Mouse (Mus musculus) liver, embryonic 11.5 days (tissue): ENCODE measurements at regions not wholly inside any gene's neighbourhood (a gene's known extent, or its start where the extent isn't known, plus 50 kb on each side); places are given as distances from the start of the nearest gene placed in this dataset.

Experiments used
- ATAC-seq: fragments of 200-750 bp; cut with Nextera tagmentation; replicated peaks from 2 replicates; pipeline ENCODE4 v1.8.0; 2017; ENCODE audit warnings: moderate number of reproducible peaks, mild to moderate bottlenecking, moderate TSS enrichment, moderate library complexity; ENCODE audit not compliant: low FRiP score
- DNase-seq: peaks from one replicate; pipeline ENCODE4 v3.0.0-alpha.2; 2017; ENCODE audit warnings: low spot score
- H3K27ac ChIP-seq: fragments of 300-500 bp; sonication (generic); 2 replicates; pipeline ENCODE4 v1.5.1; 2014; ENCODE audit warnings: mild to moderate bottlenecking, low read depth, low read length, control low read depth
- H3K27me3 ChIP-seq: fragments of 300-500 bp; sonication (generic); replicated peaks from 2 replicates; pipeline ENCODE4 v1.6.1; 2014; ENCODE audit warnings: low read length, mixed read lengths; ENCODE audit not compliant: control insufficient read depth, insufficient read depth
- H3K36me3 ChIP-seq: fragments of 300-500 bp; sonication (generic); 2 replicates; pipeline ENCODE4 v1.6.1; 2014; ENCODE audit warnings: mild to moderate bottlenecking, low read length, moderate library complexity, mixed read lengths; ENCODE audit not compliant: control insufficient read depth, insufficient read depth
- H3K4me1 ChIP-seq: fragments of 300-500 bp; sonication (generic); replicated peaks from 2 replicates; pipeline ENCODE4 v1.6.1; 2014; ENCODE audit warnings: low read length, mixed read lengths; ENCODE audit not compliant: control insufficient read depth, insufficient read depth
- H3K4me2 ChIP-seq: fragments of 300-500 bp; sonication (generic); 2 replicates; pipeline ENCODE4 v1.6.1; 2014; ENCODE audit warnings: mild to moderate bottlenecking, control low read depth, moderate library complexity
- H3K4me3 ChIP-seq: fragments of 300-500 bp; sonication (generic); 2 replicates; pipeline ENCODE4 v1.5.1; 2014; ENCODE audit warnings: low read depth, low read length, control low read depth
- H3K9ac ChIP-seq: fragments of 300-500 bp; sonication (generic); 2 replicates; pipeline ENCODE4 v1.6.1; 2014; ENCODE audit warnings: low read depth, low read length, control low read depth
- H3K9me3 ChIP-seq: fragments of 300-500 bp; sonication (generic); 2 replicates; pipeline ENCODE4 v1.6.1; 2016; ENCODE audit warnings: low read length, inconsistent platforms, mixed read lengths; ENCODE audit not compliant: control insufficient read depth
- WGBS: fragments of 180-500 bp; shearing (Covaris S2); extraction: QIAGEN DNeasy Blood & Tissue Kit; methylation state at CpG from one replicate; pipeline ENCODE4 v1.1.7; 2014; 5-methylcytosine and 5-hydroxymethylcytosine counted together

DNA sequence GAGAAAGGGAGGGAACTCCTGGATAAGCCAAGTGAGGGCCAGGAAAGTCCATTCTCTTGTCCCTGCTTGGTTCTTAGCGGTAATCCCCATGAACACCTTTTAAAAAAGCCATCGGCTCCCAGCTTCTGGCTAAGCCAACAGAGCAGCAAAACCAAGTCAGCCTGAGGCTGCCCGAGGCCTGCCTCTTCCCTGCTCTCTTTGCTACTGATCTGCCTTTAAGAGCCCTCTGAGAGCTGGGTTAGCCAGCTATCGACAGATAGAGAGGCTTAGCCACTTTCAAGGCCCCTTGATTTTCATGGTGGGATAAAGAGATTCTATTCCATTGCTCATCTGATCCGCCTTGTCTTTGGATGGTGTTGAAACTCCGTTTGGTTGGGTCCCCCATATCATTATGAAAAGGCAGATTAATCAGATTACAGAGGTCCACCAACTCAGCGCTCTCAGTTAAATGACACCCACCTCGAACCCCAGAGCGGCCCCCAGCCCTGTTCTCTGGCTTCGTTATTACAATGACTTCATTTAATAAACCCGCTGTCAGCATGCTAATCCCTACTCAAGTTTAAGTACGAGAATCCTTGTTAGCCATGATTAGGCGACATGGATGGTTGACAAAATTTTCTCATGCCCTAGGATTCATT, 66.1 kb downstream of the Slc4a3 start:
- no peaks in the 10 kb centered on the region for H3K36me3 ChIP-seq
- no peak overlapping the region for H3K9ac ChIP-seq
- H3K27me3 ChIP-seq: no peaks in the 10 kb centered on the region
- H3K4me2 ChIP-seq: no peak overlapping the region
- ATAC-seq (no peak), DNase-seq (no peak)
- 75% methylated on average over 13 of the region's 13 CpGs for WGBS
- H3K27ac ChIP-seq: no peak overlapping the region
- no peaks in the 10 kb centered on the region for H3K4me1 ChIP-seq
- no peaks in the 10 kb centered on the region for H3K9me3 ChIP-seq
- no peak overlapping the region for H3K4me3 ChIP-seq

- 36% methylated on average over 2 of the region's 2 CpGs for WGBS
Observed at GRCm38 (mm10) chr1:75613206-75613605, 67.1 kb downstream of the Slc4a3 start.

DNA sequence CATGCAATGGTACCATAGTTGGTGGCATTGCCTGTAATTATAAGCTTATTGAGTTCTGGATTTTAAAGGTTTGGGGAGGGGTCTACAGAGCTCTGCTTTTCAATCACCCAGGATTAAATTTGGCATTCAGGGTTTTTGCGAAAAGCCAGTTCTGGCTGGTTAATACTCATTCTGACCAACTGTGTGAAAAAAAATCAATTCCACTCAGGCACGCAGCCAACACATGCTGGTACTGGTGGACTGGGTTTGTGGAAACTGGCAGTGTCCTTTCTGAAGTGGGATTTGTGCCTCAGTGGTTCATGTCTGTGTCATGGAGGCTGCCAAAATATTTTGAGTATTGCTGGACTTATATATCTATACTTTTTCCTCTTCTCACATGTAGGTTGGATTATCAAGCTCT, 70.9 kb downstream of the Slc4a3 start:
- Histone ChIP-seq H3K4me1 (no peaks in the 10 kb centered on the region), H3K27ac (no peak overlapping the region), H3K4me3 (no peak overlapping the region), H3K27me3 (no peaks in the 10 kb centered on the region), H3K36me3 (no peaks in the 10 kb centered on the region), H3K4me2 (no peak overlapping the region), H3K9me3 (no peaks in the 10 kb centered on the region), H3K9ac (no peak overlapping the region)
- ATAC-seq (no peak), DNase-seq (no peak)
- WGBS: 81% methylated on average over 2 of the region's 2 CpGs

More at GRCm38 (mm10) chr1:75613206-75613605, 67.1 kb downstream of the Slc4a3 start:
- H3K9ac ChIP-seq: no peak overlapping the region
- H3K4me2 ChIP-seq: no peak overlapping the region
- ATAC-seq: no peak
- H3K4me3 ChIP-seq: no peak overlapping the region
- no peak for DNase-seq
- no peaks in the 10 kb centered on the region for H3K36me3 ChIP-seq
- H3K27ac ChIP-seq: no peak overlapping the region
- no peaks in the 10 kb centered on the region for H3K9me3 ChIP-seq
- H3K4me1 ChIP-seq: no peaks in the 10 kb centered on the region
- H3K27me3 ChIP-seq: no peaks in the 10 kb centered on the region

GRCm38 (mm10) chr1:75618367-75618790, 72.3 kb downstream of the Slc4a3 start:
- DNase-seq: no peak
- no peak overlapping the region for H3K4me2 ChIP-seq
- no peak overlapping the region for H3K4me3 ChIP-seq
- no peak for ATAC-seq
- H3K27me3 ChIP-seq: no peaks in the 10 kb centered on the region
- no peak overlapping the region for H3K27ac ChIP-seq
- no peak overlapping the region for H3K9ac ChIP-seq
- no peaks in the 10 kb centered on the region for H3K4me1 ChIP-seq
- 51% methylated on average over 7 of the region's 7 CpGs for WGBS
- H3K36me3 ChIP-seq: no peaks in the 10 kb centered on the region
- no peaks in the 10 kb centered on the region for H3K9me3 ChIP-seq

GRCm38 (mm10) chr1:75630287-75630686, 84.2 kb downstream of the Slc4a3 start:
- Histone ChIP-seq H3K4me1 (no peaks in the 10 kb centered on the region), H3K4me2 (no peak overlapping the region), H3K36me3 (no peaks in the 10 kb centered on the region), H3K9ac (no peak overlapping the region), H3K27ac (no peak overlapping the region), H3K9me3 (no peaks in the 10 kb centered on the region), H3K27me3 (no peaks in the 10 kb centered on the region), H3K4me3 (no peak overlapping the region)
- DNase-seq (no peak), ATAC-seq (no peak)
- 76% methylated on average over 2 of the region's 2 CpGs for WGBS

DNA sequence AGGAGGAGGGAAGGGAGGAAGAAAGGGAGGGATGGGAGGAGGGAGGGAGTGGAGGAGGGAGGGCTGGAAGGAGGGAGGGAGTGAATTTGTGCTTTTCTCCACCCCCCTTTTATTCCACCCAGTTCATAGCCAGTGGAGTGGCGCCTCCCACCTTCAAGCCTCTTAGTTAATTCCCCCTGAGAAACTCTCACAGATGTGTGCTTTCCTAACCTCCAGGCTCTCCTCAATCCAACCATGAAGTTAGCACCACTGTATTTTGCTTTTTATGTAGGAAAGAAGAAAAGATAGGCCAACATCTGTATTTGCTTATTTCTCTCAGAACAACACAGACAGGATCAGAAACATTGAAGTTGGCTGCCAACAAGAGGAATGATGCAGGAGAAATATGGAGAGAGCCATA, 85.7 kb downstream of the Slc4a3 start:
- Histone ChIP-seq H3K9ac (no peak overlapping the region), H3K36me3 (no peaks in the 10 kb centered on the region), H3K4me2 (no peak overlapping the region), H3K4me1 (no peaks in the 10 kb centered on the region), H3K4me3 (no peak overlapping the region), H3K27me3 (no peaks in the 10 kb centered on the region), H3K27ac (no peak overlapping the region), H3K9me3 (no peaks in the 10 kb centered on the region)
- no peak for ATAC-seq
- DNase-seq: no peak
- 73% methylated on average over 1 of the region's 1 CpGs for WGBS

GRCm38 (mm10) chr1:75635591-75635990, 89.5 kb downstream of the Slc4a3 start:
- ATAC-seq: no peak
- Histone ChIP-seq H3K27ac (no peak overlapping the region), H3K4me3 (no peak overlapping the region), H3K4me1 (no peaks in the 10 kb centered on the region), H3K9ac (no peak overlapping the region), H3K36me3 (no peaks in the 10 kb centered on the region), H3K9me3 (no peaks in the 10 kb centered on the region), H3K4me2 (no peak overlapping the region), H3K27me3 (no peaks in the 10 kb centered on the region)
- DNase-seq: no peak
- WGBS: 86% methylated on average over 4 of the region's 4 CpGs

DNA sequence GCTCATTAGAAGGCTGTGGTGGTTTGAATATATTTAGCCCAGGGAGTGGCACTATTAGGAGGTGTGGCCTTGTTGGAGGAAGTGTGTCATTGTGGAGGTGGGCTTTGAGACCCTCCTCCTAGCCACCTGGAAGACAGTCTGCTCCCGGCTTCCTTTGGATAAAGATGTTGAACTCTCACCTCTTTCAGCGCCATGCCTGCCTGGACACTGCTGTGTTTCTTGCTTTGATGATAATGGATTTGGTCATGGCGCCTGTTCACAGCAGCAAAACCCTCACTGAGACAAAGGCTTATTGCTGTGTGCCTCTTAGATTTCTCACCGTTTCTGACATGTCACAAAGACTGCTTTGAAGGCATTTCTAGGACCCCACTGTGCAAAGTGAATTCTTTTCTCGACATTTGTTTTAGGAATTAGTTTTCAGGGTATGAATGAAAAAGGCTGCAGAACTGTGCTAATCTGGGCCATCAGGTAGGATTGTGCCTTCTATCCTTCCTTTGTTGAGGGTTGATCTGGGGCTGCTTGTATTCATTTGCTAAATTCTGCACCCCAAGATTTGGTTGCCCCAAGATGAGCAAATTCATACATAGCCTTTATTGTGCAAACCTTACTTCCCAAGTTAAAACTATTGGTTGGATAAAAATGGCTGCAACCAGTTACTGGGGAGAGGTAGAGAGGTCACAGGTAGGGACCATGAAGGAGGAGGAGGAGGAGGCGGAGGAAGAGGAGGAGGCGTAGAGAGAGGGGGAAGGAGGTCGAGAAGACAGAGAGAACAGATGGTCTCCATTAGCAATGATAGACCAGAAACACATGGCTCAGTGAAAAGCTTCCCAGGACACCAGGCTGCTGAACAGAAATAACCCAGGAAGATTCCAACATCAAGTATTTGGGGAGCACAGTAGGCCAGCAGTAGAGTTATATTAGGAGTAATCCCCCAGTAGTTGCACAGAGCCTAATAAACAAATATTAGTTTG, 93.2 kb downstream of the Slc4a3 start:
- no peaks in the 10 kb centered on the region for H3K36me3 ChIP-seq
- no peak overlapping the region for H3K4me3 ChIP-seq
- H3K9me3 ChIP-seq: no peaks in the 10 kb centered on the region
- H3K27me3 ChIP-seq: no peaks in the 10 kb centered on the region
- ATAC-seq (no peak), DNase-seq (no peak)
- 64% methylated on average over 8 of the region's 8 CpGs for WGBS
- H3K4me1 ChIP-seq: no peaks in the 10 kb centered on the region
- H3K4me2 ChIP-seq: no peak overlapping the region
- H3K27ac ChIP-seq: no peak overlapping the region
- H3K9ac ChIP-seq: no peak overlapping the region
